ENCODE assay signal across 10 mouse cellular contexts in the genomic region with DNA sequence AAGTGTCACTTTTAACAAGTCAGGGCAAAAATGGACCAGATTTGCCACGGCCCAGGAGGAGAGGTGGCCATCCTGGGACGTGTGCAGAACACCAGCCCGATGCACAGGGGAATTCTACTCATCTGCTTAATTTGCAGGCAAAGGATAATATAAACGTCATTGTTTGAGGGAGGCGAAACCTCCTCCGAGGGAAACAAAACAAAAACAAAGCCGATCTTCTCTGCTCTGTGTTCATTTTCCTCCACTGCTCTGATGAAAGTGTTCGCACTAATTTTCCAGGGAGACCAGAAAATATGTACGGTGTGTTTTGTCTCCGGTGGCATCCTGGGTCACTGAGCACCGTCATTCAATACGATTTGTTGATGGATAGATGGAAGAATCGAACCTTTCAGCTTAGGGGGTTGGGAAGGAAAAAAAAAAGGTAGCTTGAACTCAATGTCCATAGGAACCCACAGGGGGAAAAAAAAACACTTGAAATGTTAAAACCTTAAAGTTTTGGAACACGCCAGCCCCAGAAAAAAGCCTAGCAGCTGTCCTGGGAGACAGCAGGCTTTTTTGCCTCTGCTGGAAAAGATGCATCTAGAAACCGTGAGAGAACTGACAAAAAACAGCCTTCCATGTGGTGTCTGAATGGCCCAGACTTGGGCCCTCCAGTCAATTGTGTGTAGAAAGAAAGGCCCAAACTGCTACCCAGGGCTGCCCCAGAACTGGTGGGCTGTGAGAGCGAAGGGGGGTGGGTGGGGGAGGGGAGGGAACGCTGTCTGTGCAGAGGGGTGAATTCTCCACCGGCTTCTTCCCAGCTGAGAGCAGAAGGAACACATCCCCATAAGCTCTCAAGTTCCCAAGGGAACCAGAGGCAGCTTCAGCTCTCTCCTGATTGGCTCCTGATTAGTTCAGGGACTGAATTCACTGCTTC. TPM values are rescaled to one million over a fixed set of nuclear protein-coding genes. Genes with fewer than 3 reads are reported as not detected.
DNase-seq lines count a peak whose midpoint lies in the region; ATAC-seq lines count a peak whose summit lies in the region.
"Had no signal": no experiment of that assay in that cellular context is flagged by ENCODE, and none has a peak within 500 bp of the region (broad histone marks: within the 10 kb centered on the region; RNA-seq: fewer than 3 reads in every experiment).

No protein-coding gene starts in this region.

- DNase-seq in kidney, adult 11 months: no peak
- DNase-seq in limb, embryonic 10.5 days (ENCODE audit: low spot score): no peak
- no peak for DNase-seq in urinary bladder, postnatal 36 days (ENCODE audit: low spot score in 2 of 2)
- DNase-seq in adrenal gland, postnatal 14 days: no peak
- DNase-seq: adrenal gland, adult 2 months; cerebellum, adult 11 months had no signal

- WGBS in kidney, embryonic 14.5 days: 13% methylated on average over 18 of the region's 18 CpGs
- WGBS in forebrain, embryonic 12.5 days: 8% methylated on average over 18 of the region's 18 CpGs
- 43% methylated on average over 18 of the region's 18 CpGs for WGBS in limb, embryonic 10.5 days
- WGBS in neural tube, embryonic 13.5 days: 5% methylated on average over 18 of the region's 18 CpGs
- 37% methylated on average over 18 of the region's 18 CpGs for WGBS in heart, embryonic 11.5 days (ENCODE audit: insufficient replicate concordance)

- no peaks in the 10 kb centered on the region for H3K36me3 ChIP-seq in kidney, embryonic 14.5 days (ENCODE audit: control insufficient read depth, insufficient read depth, low read length)
- H3K36me3 ChIP-seq in forebrain, embryonic 12.5 days (replicated peaks): no peaks in the 10 kb centered on the region
- no peaks in the 10 kb centered on the region for H3K36me3 ChIP-seq in limb, embryonic 10.5 days
- no peaks in the 10 kb centered on the region for H3K36me3 ChIP-seq in neural tube, embryonic 13.5 days
- no peaks in the 10 kb centered on the region for H3K36me3 ChIP-seq in heart, embryonic 11.5 days (ENCODE audit: control insufficient read depth, insufficient read depth, low read length)

- H3K4me2 ChIP-seq in kidney, embryonic 14.5 days (replicated peaks; ENCODE audit: low read depth, low read length): peak overlapping the region; percentile 19; the same call in 1 of the 2 replicates
- peak overlapping the region; percentile 16 for H3K4me2 ChIP-seq in forebrain, embryonic 12.5 days
- H3K4me2 ChIP-seq in neural tube, embryonic 13.5 days: peak overlapping the region; percentile 48
- no peak overlapping the region for H3K4me2 ChIP-seq in heart, embryonic 11.5 days

- H3K27me3 ChIP-seq in kidney, embryonic 14.5 days (ENCODE audit: control insufficient read depth, insufficient read depth, low read length): no peaks in the 10 kb centered on the region
- 0 out of 2 replicates have a peak, but pooled peaks cover 7% of the 10 kb centered on the region for H3K27me3 ChIP-seq in forebrain, embryonic 12.5 days
- H3K27me3 ChIP-seq in limb, embryonic 10.5 days (ENCODE audit: low read depth, poor library complexity, severe bottlenecking): no peaks in the 10 kb centered on the region
- H3K27me3 ChIP-seq in neural tube, embryonic 13.5 days: no peaks in the 10 kb centered on the region
- H3K27me3 ChIP-seq in heart, embryonic 11.5 days (ENCODE audit: control insufficient read depth, insufficient read depth, low read length): no peaks in the 10 kb centered on the region

- no peak overlapping the region; the same call in 1 of the 2 replicates for H3K4me3 ChIP-seq in kidney, embryonic 14.5 days (ENCODE audit: low read length)
- H3K4me3 ChIP-seq in forebrain, embryonic 12.5 days (replicated peaks): no peak overlapping the region
- H3K4me3 ChIP-seq in limb, embryonic 10.5 days: no peak overlapping the region
- H3K4me3 ChIP-seq in neural tube, embryonic 13.5 days: peak overlapping the region; percentile 14; the same call in 1 of the 2 replicates
- no peak overlapping the region for H3K4me3 ChIP-seq in heart, embryonic 11.5 days (ENCODE audit: low read depth, low read length)

- H3K9ac ChIP-seq in kidney, embryonic 14.5 days (ENCODE audit: low read depth, low read length): 0 out of 2 replicates have a peak overlapping the region, but pooled peaks have one; percentile 23
- no peak overlapping the region for H3K9ac ChIP-seq in forebrain, embryonic 12.5 days
- peak overlapping the region; percentile 56 for H3K9ac ChIP-seq in neural tube, embryonic 13.5 days
- no peak overlapping the region for H3K9ac ChIP-seq in heart, embryonic 11.5 days (ENCODE audit: low read depth, low read length)

- H3K27ac ChIP-seq in kidney, embryonic 14.5 days (ENCODE audit: low read depth, low read length): no peak overlapping the region
- H3K27ac ChIP-seq in forebrain, embryonic 12.5 days: peak overlapping the region; percentile 71
- 0 out of 2 replicates have a peak overlapping the region, but pooled peaks have one; percentile 28 for H3K27ac ChIP-seq in limb, embryonic 10.5 days
- H3K27ac ChIP-seq in neural tube, embryonic 13.5 days (replicated peaks): peak overlapping the region; percentile 72
- no peak overlapping the region for H3K27ac ChIP-seq in heart, embryonic 11.5 days (ENCODE audit: low read depth, low read length)

- H3K9me3 ChIP-seq in kidney, embryonic 14.5 days (ENCODE audit: control insufficient read depth, low read length): no peaks in the 10 kb centered on the region
- no peaks in the 10 kb centered on the region for H3K9me3 ChIP-seq in forebrain, embryonic 12.5 days
- H3K9me3 ChIP-seq in limb, embryonic 10.5 days (replicated peaks): no peaks in the 10 kb centered on the region
- no peaks in the 10 kb centered on the region for H3K9me3 ChIP-seq in neural tube, embryonic 13.5 days
- no peaks in the 10 kb centered on the region for H3K9me3 ChIP-seq in heart, embryonic 11.5 days (replicated peaks; ENCODE audit: control insufficient read depth, low read length)

- peak; percentile 83 for ATAC-seq in kidney, embryonic 14.5 days (ENCODE audit: low FRiP score, low TSS enrichment)
- peak; percentile 90 for ATAC-seq in forebrain, embryonic 12.5 days (ENCODE audit: low FRiP score)
- ATAC-seq in neural tube, embryonic 13.5 days (ENCODE audit: low read depth): peak; percentile 85
- no peak for ATAC-seq in heart, embryonic 11.5 days (replicated peaks; ENCODE audit: insufficient number of reproducible peaks, low FRiP score, low TSS enrichment)

- H3K4me1 ChIP-seq in kidney, embryonic 14.5 days (ENCODE audit: control insufficient read depth, insufficient read depth, low read length): peaks cover 13% of the 10 kb centered on the region; the same call in 1 of the 2 replicates
- H3K4me1 ChIP-seq in forebrain, embryonic 12.5 days: peaks cover 22% of the 10 kb centered on the region
- H3K4me1 ChIP-seq in limb, embryonic 10.5 days: peaks cover 16% of the 10 kb centered on the region
- H3K4me1 ChIP-seq in neural tube, embryonic 13.5 days (replicated peaks): peaks cover 24% of the 10 kb centered on the region
- H3K4me1 ChIP-seq in heart, embryonic 11.5 days (ENCODE audit: control insufficient read depth, insufficient read depth, low read length): no peaks in the 10 kb centered on the region

RNA-seq across cellular contexts. Expression of a gene that starts 10.0 kb away (rescaled TPM):
- polyA plus RNA-seq in kidney, embryonic 14.5 days (2014; fragmentation: Nextera tagmentation; extraction: Ambion mirVana): 18.3 and 24.5 TPM in 2 replicates
- polyA plus RNA-seq in forebrain, embryonic 12.5 days (2016; fragmentation: Nextera tagmentation; extraction: Ambion mirVana): 21.0 and 23.0 TPM in 2 replicates
- 27.0 and 29.2 TPM in 2 replicates for polyA plus RNA-seq in limb, embryonic 10.5 days (2016; fragmentation: Nextera tagmentation; extraction: Ambion mirVana)
- 15.3 and 20.6 TPM in 2 replicates for polyA plus RNA-seq in neural tube, embryonic 13.5 days (2015; fragmentation: Nextera tagmentation; extraction: Ambion mirVana)
- 12.3 and 15.6 TPM in 2 replicates for polyA plus RNA-seq in heart, embryonic 11.5 days (2014; fragmentation: Nextera tagmentation; extraction: Ambion mirVana)
- 8.9 and 14.0 TPM in 2 replicates for total RNA-seq in adrenal gland, postnatal 14 days (2021)

Comparison
In these comparisons a context has a peak if more than half of its experiments do, and no peak if none do; other contexts are left out.
1. H3K27ac ChIP-seq: peak in forebrain, embryonic 12.5 days (single experiment), limb, embryonic 10.5 days (single experiment) and neural tube, embryonic 13.5 days (single experiment); none in kidney, embryonic 14.5 days (single experiment) and heart, embryonic 11.5 days (single experiment).
2. H3K9ac ChIP-seq: peak in kidney, embryonic 14.5 days (single experiment) and neural tube, embryonic 13.5 days (single experiment); none in forebrain, embryonic 12.5 days (single experiment) and heart, embryonic 11.5 days (single experiment).